Mouse (Mus musculus) activated CD4-positive, CD25-positive, alpha-beta regulatory T cell, adult 4 months (primary cell): Measurements from ENCODE around the gene Zic1. TPM values are rescaled to one million over a fixed set of nuclear protein-coding genes. Genes with fewer than 3 reads are reported as not detected.

Experiments
- ATAC-seq: one replicate; pipeline ENCODE4 v1.8.0; 2017
- polyA plus RNA-seq, 2 experiments: library from polyadenylated mRNA; unstranded; fragments of 100-300 nt; shearing (Covaris generic); gene quantifications; one replicate each; pipeline ENCODE4 v1.2.1; 2017

The Zic1 gene
- polyA plus RNA-seq, 2 experiments from 2014 or later = not detected

- no peak for ATAC-seq
These were observed 18.5 kb upstream of the Zic1 start for GRCm38 (mm10) chr9:91384136-91384500.

GRCm38 (mm10) chr9:91383441-91384135 lies 18.0 kb upstream of the Zic1 start:
- no peak for ATAC-seq

DNA sequence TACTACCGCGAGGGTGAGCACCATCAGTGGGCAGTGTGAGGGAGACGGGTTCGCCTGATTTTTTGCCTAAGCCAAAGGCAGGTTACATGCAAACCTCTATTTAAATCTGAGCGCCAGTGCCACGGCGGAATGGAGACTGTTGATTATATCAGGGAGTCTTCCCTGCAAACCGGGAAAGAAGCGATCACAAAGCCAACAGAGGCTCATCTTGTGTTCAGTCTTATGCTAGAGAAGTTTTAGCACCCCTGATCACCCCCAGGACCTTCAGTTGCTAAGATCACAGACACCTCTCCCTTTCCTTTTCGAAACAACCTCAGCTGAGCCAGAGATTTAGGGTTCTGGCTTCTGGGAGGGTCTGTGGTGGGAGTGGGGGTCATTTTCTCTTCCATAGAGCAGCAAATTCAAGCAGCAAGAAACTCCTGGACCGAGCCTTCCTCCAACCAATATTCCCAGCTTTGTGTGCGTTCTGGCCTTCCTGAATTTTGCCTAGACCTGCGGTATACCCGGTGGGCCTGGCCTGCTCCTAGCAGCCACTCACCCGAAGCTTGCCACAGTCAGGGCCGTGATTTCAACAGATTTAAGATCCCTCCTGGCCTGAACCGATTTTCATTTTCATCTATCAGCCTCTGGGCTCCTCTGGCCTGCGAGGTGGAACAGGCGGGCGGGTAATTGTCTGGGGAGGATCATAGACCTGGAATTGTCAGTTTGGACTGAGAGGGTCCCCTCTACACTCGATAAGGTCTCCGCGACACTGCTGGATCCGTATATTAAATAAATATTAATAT lies 17.1 kb upstream of the Zic1 start:
- no peak for ATAC-seq

DNA sequence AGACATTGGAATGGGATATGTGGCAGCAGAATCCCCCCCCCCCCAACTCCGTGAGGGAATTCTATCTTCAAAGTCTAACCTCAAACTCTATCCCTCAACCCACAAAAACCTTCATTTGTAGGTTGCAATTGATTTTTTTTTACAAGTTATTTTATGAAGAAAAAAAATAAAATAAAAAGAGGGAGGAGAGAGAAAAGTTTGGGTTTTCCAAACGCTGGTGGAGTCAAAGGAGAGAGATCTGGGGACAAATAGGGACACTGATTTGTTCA lies 16.4 kb upstream of the Zic1 start:
- no peak for ATAC-seq

GRCm38 (mm10) chr9:91381284-91382110 lies 15.9 kb upstream of the Zic1 start:
- ATAC-seq = no peak

DNA sequence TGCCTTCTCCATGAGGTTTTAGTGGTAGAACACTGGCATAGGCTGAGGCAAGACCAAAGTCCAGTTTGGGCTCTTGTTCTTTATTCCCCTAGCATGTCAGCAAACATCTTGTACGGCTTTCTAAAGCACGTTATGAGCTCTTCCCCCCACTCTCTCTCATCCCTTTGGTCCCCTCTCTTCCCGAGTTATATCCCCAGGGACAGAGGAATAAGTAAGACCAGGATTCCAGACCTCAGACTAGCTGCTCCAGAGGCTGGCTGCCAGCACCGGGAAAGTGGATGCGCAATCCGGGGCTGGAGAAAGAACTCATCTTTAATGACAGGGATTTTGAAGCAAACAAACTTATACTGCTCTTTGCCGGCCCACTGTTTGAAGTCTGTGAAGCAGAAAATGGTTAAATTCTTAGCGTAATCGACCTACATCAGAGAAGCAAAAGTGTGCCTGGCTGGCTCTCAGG lies 14.9 kb upstream of the Zic1 start:
- no peak for ATAC-seq

DNA sequence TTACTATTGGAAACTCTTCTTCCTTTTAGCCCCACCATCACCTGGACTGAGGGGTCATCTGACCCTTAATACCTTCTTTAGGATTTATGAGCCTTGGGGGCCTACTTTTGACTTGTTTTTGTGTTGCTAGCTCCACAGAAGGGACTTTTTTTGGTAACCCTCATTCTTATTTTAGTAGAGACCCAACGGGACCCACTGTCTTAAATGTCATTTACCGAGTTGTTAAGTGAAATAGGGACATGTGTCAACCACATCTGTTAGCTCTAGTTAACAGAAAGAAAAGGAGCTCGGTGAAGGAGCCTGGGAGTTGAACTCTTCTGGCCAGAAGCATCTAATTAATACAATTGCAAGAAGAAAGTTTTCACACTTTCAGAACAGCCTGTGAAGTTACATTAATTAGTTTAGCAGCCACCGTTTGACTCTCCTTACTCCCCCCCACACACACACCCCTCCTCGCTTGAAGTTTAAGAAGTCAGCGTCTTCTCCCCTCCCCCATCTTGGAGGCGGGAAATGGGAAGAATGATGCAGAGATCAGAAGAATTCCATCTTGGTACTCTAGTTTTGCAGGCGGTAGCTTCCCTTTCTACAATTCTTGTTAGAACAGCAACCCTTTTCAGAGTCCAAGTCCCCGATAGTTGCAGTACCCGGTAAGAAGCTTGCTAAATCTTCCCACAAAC lies 14.3 kb upstream of the Zic1 start:
- ATAC-seq = no peak

DNA sequence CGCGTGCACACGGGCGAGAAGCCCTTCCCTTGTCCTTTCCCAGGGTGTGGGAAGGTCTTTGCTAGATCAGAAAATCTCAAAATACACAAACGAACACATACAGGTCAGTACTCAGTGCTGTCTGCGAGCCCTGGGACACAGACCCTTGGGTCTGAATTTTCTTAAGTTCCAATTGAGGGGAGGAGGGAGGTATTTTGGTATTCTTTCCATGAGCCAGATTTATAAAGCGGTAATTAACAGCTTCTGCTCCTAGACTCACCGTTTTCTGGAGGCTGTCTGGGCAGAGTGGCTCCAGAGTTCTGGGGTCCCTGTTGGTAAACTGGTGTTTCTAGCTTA lies 13.7 kb upstream of the Zic1 start:
- ATAC-seq = no peak

DNA sequence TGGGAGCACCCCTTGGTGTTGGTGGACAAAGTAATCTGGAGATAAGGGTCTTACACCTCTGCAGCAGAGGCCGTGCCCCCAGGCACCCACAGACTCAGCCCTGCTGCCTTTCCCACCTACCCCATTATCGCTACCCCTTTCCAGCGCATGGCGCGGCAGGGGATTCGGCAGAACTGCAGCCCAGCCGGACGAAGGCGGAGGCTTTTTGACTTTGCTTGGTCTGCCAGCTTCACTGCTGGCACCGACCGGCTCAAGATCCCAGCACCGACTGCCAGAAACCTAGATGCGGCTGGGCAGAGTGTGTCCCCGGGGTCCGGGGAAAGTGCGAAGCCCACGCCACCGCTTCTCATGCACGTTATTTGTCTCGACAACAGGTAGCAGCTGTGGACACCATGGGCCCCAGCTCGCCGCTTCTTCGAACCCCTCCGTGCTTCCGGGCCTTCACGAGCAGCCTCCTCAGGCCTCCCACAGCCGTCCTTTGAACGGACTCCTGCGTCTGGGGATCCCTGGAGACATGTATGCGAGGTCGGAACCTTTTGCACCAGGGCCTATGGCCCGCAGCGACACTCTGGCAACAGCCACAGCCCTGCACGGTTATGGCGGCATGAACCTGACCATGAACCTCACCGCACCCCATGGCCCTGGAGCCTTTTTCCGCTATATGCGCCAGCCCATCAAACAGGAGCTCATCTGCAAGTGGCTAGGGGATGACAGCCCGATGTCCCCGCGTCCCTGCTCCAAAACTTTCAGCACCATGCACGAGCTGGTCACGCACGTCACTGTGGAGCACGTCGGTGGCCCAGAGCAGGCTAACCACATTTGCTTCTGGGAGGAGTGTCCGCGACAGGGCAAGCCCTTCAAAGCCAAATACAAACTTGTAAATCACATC lies 13.0 kb upstream of the Zic1 start:
- no peak for ATAC-seq

DNA sequence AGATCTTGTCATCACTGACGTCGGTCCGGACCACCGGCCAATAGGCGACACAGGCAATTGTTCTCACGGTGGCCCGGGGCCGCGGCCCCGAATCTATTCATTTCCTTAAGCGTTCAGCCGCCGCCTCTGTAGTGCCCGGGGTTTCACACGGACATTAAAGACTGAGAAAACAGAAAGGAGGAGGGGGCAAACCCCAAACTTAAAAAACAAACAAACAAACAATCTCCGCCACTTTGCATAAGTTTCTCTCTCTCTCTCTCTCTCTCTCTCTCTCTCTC lies 12.2 kb upstream of the Zic1 start:
- ATAC-seq = no peak

- ATAC-seq = no peak
These were observed 11.6 kb upstream of the Zic1 start for GRCm38 (mm10) chr9:91377036-91377872.

GRCm38 (mm10) chr9:91374665-91375064 lies 9.1 kb upstream of the Zic1 start:
- ATAC-seq = no peak

DNA sequence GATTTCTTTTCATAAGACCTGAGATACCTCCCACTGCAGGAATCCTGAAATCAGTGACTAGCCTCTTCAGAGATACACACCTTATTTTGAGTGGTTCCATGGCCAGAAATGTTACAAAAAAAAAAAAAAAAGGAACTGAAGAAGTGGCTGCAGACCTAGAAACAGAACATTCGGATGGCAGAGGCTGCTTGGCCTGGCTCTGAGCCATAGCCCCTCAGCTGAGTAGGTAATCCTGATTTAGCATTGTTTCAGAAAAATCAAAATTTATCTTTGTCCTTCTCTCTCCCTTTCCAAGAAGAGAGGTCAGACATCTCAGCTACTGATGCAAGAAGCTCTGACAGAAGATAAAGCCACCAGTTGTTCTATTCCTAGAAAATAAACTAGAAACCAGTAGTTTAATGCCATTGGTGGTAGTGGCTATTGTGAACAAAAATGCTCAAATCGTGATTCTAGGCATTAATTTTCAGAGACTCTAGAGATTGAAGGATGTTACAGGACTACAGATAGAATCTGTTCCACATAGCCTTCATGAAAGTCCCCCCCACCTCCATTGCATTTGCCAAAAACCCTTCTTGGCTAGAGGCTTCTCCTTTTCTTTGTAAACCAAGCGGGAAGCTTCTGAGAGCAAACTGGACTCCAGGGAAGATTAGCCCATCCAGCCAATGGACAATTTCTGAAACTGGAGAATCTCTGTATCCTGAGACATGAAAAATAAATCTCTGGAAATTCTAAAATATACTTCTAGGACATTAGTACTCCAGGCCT lies 8.4 kb upstream of the Zic1 start:
- ATAC-seq = no peak

- no peak for ATAC-seq
These were observed 6.0 kb upstream of the Zic1 start for GRCm38 (mm10) chr9:91371608-91372007.

GRCm38 (mm10) chr9:91371011-91371410 lies 5.4 kb upstream of the Zic1 start:
- ATAC-seq = no peak

- ATAC-seq = no peak
These were observed 4.6 kb upstream of the Zic1 start for GRCm38 (mm10) chr9:91370191-91370708.

DNA sequence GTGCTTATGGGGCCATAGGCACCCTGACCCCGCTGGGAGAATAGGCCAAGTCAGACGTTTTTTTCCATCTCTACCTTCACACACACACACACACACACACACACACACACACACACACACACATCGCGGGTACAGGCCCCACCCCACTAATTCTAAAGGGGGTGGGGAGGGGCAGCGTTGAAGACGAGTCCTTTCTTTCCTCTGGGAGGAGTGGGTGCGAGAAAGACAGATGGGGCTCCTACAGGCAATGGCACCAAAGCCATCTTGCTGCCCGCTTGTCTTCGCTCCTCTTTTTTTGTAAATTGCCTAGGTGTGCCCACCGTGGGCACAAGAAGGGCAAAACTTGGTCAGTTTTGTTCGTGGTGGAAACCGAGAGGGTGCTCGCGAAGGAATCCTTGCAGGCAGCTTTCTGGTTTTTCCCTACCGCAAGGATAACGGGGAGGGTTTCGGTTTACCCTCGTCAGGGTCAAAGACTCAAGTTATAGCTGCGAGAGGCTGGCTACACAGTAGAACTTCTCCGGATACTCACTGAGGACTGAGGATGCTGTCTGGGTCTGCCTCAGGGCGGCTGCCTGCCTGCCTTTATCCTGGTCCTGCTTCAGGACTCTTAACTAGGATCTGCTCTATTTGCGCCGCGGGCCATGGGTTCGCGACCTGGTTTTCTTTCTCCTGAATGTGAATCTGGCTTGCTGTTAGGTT lies 3.8 kb upstream of the Zic1 start:
- ATAC-seq = no peak

DNA sequence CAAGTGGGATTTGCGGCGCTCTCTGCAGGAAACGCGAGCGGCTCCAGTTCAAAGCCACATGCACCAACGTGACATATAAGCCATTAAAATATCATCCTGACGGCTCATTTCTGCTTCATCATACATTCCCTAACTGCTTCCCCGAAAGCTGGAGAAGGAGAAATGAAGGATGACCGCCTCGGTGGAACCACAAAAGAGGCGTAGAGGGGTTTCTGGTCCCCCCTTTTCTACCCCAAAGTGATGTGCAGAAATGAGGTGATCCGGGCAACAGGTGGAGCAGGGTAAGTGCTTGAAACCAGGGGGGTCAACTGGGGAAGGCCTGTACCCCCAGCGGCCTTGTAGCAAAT lies 3.3 kb upstream of the Zic1 start:
- ATAC-seq = no peak

DNA sequence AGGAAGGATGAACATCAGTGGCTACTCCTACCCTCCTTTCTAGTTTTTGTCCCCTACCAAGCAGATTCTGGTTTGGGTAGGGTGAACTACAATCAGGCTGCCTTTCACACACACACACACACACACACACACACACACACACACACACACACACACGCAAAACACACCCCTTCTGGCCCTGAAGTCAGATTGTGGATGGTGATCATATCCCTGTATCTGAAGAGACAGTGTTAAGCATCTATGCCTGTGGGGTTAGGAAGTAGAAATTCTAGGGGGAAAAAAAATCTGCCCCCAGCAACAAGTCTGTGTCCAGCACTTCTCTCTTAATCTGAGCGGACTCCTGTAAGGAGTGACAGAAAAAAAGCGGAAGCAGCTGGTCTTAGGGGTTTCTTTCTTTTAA lies 2.5 kb upstream of the Zic1 start:
- ATAC-seq = no peak
